Mouse (Mus musculus) spleen, adult 12 weeks (tissue): ENCODE data around the gene Rab7b.

Experiments
- DNase-seq: peaks from one replicate; pipeline ENCODE4 v3.0.0; 2022; ENCODE audit warnings: low spot score

The Rab7b gene

GRCm38 (mm10) chr1:131739481-131740160 lies 51.1 kb downstream of the Rab7b start:
- no peak for DNase-seq

DNA sequence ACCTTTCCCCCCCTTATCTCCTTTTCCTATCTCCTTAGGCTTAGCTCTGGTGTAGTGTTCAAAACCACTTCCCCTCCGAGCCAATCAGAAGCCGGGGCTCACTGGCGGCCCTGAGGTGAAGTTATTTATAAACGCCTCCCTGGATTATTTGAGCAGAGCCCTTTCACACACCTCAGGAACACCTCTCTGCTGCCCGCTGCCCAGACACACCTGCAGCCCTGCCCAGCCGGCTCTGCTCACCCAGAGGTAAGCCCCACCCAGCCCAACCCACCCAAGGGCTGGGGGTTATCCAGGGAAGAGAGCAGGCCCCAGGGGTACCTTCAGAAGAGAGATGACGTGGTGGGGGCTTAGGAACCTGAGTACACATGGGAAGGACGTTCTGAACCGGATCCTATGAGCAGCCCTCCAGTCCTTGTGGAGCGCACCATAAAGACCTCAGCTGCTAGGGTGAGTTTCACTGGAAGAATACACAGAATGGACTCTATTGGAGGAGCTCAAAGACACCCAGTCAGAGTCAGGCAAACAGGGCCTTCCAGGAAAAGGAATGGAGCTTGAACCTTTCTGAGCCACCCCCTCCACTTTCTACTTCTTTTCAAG lies 55.5 kb downstream of the Rab7b start, which contains the start of gene Slc26a9:
Gene Slc26a9, plus strand, starts transcription at position 155 of the 597 bp plus-strand sequence.
- no peak for DNase-seq

DNA sequence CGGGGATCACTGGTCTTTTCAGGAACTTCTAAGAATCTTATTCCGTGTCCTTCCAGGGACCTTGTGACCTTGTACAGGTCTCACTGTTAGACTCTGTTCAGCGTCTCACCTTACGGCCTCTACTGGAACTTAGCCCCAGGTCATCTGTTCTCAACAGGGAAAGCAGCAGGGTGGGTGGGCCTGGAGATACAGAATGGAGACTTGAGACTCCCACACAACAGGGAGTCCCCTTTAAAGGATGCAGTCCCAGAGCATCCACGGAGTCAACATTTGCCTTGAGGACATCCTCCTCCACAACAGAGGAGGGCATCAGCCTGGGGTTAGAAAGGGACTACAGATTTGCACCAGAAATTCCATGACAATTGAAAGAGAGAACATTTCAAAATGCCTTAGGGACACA lies 56.9 kb downstream of the Rab7b start:
- no peak for DNase-seq

DNA sequence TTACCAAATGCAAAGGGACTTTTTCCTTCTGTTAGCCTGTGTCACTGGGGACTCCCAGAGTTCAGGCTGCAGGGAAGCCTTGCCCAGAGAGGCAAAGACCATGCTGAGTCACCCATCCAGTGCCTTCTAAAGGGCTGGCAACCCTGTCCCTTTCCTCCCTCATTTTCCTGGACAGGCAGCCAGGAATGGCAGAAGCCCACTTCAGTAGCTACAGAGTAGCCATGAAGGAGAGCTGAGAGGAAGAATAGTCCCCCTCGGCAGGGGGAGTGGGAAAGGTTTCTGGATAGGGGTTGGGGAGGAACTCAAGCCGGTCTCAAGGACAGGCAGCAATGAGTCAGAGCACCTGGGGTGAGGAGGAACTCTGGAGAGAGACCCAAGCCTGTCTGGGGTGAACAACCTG lies 59.3 kb downstream of the Rab7b start:
- no peak for DNase-seq

- no peak for DNase-seq
Observed at GRCm38 (mm10) chr1:131748636-131749035, 60.1 kb downstream of the Rab7b start.

- no peak for DNase-seq
Observed at GRCm38 (mm10) chr1:131749706-131750545, 61.4 kb downstream of the Rab7b start.

GRCm38 (mm10) chr1:131751181-131751890 lies 62.8 kb downstream of the Rab7b start:
- DNase-seq: no peak

GRCm38 (mm10) chr1:131751891-131752311 lies 63.4 kb downstream of the Rab7b start:
- DNase-seq: no peak

DNA sequence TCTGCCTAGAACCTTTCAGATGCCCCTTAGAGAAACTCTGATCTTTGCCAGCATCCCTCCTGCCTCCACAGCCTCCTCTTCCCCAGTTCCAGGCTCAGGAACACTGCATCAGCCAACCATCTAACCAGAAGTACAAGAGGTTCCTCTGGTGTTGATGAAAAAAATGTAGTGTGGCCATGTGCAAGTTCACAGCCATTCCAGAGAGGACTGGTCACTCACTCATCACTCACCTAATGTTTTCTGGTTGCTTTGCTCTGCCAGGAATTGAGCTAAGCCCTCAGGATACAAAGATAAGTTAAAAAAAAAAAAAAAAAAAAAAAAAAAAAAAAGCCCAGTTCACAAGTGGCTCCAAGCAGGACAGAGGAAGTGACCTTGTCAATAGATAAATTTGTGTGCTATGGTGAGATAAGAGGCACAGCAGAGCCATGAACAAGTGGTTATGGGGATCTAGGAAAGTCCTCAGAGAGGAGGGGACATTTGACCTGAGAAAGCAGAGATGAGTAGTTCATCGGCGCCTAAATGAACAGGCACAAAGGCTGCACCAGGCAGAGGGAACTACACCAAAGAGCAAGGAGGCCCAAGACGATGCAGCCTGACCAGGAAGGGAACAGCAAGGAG lies 65.8 kb downstream of the Rab7b start:
- no peak for DNase-seq

DNA sequence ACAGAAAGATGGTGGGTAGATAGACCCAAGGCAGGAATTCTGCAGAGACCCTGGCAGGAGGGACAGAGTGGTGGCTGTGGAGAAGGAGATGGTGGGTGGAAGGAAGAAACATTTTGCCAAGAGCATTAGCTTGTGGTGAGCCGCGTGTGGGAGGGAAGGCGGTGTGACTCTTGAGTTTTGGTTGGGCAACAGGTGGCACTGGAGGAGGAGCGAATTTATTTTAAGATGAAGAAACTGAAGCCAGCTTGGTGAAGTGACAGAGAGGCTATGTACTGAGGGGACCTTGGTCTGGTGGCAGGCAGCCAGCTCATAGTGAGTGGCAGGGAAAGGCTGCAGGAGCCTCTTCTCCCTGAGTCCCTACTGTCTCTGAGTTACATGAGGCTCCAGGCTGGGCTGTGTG lies 66.4 kb downstream of the Rab7b start:
- DNase-seq: no peak

GRCm38 (mm10) chr1:131757211-131757610 lies 68.7 kb downstream of the Rab7b start:
- DNase-seq: no peak

DNA sequence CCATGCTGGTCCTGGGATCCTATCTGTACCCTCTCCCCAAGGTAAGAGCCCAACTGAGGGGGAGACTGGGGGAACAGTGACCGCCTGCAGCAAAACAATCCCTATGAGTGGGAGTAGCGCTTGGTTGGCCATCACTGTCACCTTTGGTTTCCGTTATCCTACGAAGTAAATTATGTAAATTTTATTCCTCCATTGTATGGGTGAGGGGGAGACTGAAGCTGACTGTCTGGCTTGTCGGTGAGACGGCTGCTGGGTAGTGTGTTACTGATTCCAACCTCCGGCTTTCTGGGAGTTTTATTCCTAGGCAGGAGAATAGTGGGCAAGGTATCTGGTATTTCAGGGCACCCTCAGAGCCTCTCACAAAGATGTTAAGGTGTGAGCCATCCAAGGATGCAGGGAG lies 70.3 kb downstream of the Rab7b start:
- no peak for DNase-seq

GRCm38 (mm10) chr1:131759667-131760427 lies 71.4 kb downstream of the Rab7b start:
- no peak for DNase-seq

DNA sequence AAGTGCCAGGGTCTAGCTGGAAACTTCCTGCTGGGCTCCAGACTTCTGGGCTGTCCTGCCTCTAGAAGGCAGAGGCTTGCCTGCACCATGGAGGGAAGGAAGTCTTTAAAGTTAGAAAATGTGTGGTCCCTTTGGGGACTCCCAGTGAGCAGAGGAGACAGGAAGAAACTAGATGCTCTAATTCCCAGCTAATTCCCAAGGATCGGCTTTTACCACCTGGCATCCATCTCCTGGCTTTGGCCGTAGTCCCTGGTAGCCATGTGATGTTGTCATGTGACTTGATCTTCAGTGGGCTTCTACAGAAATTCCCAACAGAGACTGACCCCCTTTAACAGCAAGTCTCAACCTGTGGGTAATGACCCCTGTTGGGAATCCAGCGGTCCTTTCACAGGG lies 71.9 kb downstream of the Rab7b start:
- no peak for DNase-seq

GRCm38 (mm10) chr1:131761079-131761831 lies 72.8 kb downstream of the Rab7b start:
- no peak for DNase-seq

- no peak for DNase-seq
Observed at GRCm38 (mm10) chr1:131763683-131764082, 75.2 kb downstream of the Rab7b start.

GRCm38 (mm10) chr1:131764581-131765338 lies 76.3 kb downstream of the Rab7b start:
- no peak for DNase-seq
